Mouse (Mus musculus) lung, embryonic 15.5 days (tissue): ENCODE data around the gene Mrpl32. TPM values are rescaled to one million over a fixed set of nuclear protein-coding genes. Genes with fewer than 3 reads are reported as not detected.
A peak's percentile ranks its signal among the peaks of the same experiment; 100 is the strongest.

Experiments
- ATAC-seq: fragments of 200-750 bp; cut with Nextera tagmentation; 2 replicates; pipeline ENCODE4 v1.8.0; 2017; ENCODE audit warnings: moderate number of reproducible peaks, borderline replicate concordance; ENCODE audit not compliant: low FRiP score, low TSS enrichment; ENCODE audit errors: extremely low read depth
- H3K27ac ChIP-seq: fragments of 300-500 bp; sonication (generic); 2 replicates; pipeline ENCODE4 v1.5.1; 2015; ENCODE audit warnings: moderate library complexity, mild to moderate bottlenecking, inconsistent platforms
- H3K27me3 ChIP-seq: fragments of 300-500 bp; sonication (generic); 2 replicates; pipeline ENCODE4 v1.6.1; 2015; ENCODE audit warnings: inconsistent platforms
- H3K36me3 ChIP-seq: fragments of 300-500 bp; sonication (generic); 2 replicates; pipeline ENCODE4 v1.6.1; 2015; ENCODE audit warnings: inconsistent platforms
- H3K4me1 ChIP-seq: fragments of 300-500 bp; sonication (generic); 2 replicates; pipeline ENCODE4 v1.6.1; 2015; ENCODE audit warnings: inconsistent platforms
- H3K4me2 ChIP-seq: fragments of 300-500 bp; sonication (generic); 2 replicates; pipeline ENCODE4 v1.6.1; 2015; ENCODE audit warnings: inconsistent platforms, mild to moderate bottlenecking, moderate library complexity
- H3K4me3 ChIP-seq: fragments of 300-500 bp; sonication (generic); 2 replicates; pipeline ENCODE4 v1.5.1; 2015; ENCODE audit warnings: mild to moderate bottlenecking, inconsistent platforms
- H3K9ac ChIP-seq: fragments of 300-500 bp; sonication (generic); 2 replicates; pipeline ENCODE4 v1.6.1; 2015; ENCODE audit warnings: inconsistent platforms
- H3K9me3 ChIP-seq: fragments of 300-500 bp; sonication (generic); 2 replicates; pipeline ENCODE4 v1.6.1; 2016; ENCODE audit warnings: inconsistent platforms
- WGBS: fragments of 180-500 bp; shearing (Covaris S2); methylation state at CpG from one replicate; pipeline ENCODE4 v1.1.7; 2015; 5-methylcytosine and 5-hydroxymethylcytosine counted together
- polyA plus RNA-seq: library from polyadenylated mRNA; unstranded; fragments of >200 nt; fragmentation: Nextera tagmentation; extraction: Ambion mirVana; gene quantifications from 2 replicates; pipeline ENCODE4 v1.2.1, GENCODE M21; 2015

Mrpl32 gene
- 108 and 109 TPM in 2 replicates for polyA plus RNA-seq

DNA sequence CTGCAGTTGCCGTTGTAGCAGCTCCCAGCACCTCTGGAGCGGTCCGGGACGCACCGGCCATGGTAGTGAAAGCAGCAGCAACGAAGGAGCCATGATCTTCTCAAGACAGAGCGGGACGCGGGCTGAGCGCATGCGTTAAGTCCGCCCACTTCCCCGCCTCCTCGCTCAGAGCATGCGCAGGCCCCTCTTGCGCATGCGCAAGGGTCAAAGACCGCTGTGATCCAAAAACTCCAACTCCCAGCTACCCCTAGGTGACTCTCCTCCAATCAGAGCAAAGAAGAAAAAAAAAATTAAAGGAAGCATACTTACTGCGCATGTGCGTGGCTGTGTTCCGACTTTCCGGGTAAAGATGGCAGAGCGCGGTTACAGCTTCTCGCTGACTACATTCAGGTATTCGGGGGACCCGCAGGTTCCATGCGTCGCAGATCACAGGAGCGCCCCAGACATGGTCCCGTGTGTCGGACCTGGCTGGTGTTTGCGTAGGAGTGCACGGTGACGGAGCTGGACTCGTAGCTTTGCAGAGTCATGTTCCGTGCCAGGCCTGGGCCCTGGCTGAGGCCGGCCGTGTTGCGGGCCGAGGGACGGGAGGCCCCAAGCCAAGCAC is at the start of gene Mrpl32, which contains the start of gene Psma2:
Mrpl32 (minus strand) TSS at position 240 of the 604 bp plus-strand sequence.
Psma2 (plus strand) TSS at position 315 of the 604 bp plus-strand sequence.
- Histone ChIP-seq H3K4me1 (0 out of 2 replicates have a peak, but pooled peaks cover 5% of the 10 kb centered on the region), H3K9ac (peak within 1 kb of the TSS; percentile 88), H3K27me3 (no peaks in the 10 kb centered on the region), H3K27ac (peak within 1 kb of the TSS; percentile 58; the same call in 1 of the 2 replicates), H3K9me3 (no peaks in the 10 kb centered on the region), H3K4me3 (peak within 1 kb of the TSS; percentile 89), H3K36me3 (peaks cover 25% of the 10 kb centered on the region), H3K4me2 (peak within 1 kb of the TSS; percentile 56)
- under 1% methylated on average over 42 of the region's 42 CpGs for WGBS
- peak; percentile 99 for ATAC-seq

DNA sequence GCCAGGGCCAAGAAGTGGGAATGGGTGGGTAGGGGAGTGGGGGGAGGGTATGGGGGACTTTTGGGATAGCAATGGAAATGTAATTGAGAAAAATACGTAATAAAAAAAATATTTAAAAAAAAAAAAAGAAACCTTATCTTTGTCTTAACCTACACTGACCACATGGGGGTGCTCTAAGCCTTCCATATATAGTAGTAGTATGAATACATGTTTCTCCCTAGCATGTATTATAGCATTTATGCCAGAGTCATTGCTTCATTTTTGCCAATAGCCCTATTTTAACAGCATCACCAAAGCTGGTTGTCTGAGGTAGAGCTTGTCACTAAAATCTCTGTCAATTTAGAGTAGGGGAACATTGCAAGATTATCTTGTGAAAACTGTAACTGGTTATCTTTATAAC is 36.3 kb upstream of the Mrpl32 start:
- H3K4me3 ChIP-seq, result no peak overlapping the region
- H3K27me3 ChIP-seq, result no peaks in the 10 kb centered on the region
- WGBS, result 5% methylated on average over 1 of the region's 1 CpGs
- H3K9ac ChIP-seq, result no peak overlapping the region
- H3K4me2 ChIP-seq, result no peak overlapping the region
- no peak overlapping the region for H3K27ac ChIP-seq
- no peaks in the 10 kb centered on the region for H3K4me1 ChIP-seq
- no peaks in the 10 kb centered on the region for H3K9me3 ChIP-seq
- no peaks in the 10 kb centered on the region for H3K36me3 ChIP-seq
- no peak for ATAC-seq

DNA sequence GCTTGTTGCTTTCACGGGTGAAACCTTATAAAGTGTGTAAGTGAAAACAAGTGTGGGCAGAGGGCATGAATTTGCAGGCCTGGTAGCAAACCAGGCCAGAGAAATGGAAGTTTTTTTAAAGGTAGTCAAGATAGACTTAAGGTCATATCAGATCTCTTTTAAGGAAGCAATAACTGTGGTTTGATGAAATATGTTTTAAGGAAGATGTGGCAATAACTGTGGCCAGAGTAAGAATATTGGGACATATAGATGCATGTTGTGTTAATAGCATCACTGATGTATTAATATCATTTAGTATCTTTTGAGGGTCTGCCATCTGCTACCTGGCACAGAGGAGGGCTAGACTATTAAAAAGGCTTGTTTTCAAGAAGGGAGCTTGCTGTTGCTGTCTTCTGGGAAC is 27.0 kb upstream of the Mrpl32 start:
- Histone ChIP-seq H3K27ac (no peak overlapping the region), H3K36me3 (peaks cover 20% of the 10 kb centered on the region; the same call in 1 of the 2 replicates), H3K4me1 (no peaks in the 10 kb centered on the region), H3K9ac (no peak overlapping the region), H3K4me3 (no peak overlapping the region), H3K27me3 (no peaks in the 10 kb centered on the region), H3K4me2 (no peak overlapping the region), H3K9me3 (no peaks in the 10 kb centered on the region)
- ATAC-seq, result no peak
- 39% methylated on average over 1 of the region's 1 CpGs for WGBS

DNA sequence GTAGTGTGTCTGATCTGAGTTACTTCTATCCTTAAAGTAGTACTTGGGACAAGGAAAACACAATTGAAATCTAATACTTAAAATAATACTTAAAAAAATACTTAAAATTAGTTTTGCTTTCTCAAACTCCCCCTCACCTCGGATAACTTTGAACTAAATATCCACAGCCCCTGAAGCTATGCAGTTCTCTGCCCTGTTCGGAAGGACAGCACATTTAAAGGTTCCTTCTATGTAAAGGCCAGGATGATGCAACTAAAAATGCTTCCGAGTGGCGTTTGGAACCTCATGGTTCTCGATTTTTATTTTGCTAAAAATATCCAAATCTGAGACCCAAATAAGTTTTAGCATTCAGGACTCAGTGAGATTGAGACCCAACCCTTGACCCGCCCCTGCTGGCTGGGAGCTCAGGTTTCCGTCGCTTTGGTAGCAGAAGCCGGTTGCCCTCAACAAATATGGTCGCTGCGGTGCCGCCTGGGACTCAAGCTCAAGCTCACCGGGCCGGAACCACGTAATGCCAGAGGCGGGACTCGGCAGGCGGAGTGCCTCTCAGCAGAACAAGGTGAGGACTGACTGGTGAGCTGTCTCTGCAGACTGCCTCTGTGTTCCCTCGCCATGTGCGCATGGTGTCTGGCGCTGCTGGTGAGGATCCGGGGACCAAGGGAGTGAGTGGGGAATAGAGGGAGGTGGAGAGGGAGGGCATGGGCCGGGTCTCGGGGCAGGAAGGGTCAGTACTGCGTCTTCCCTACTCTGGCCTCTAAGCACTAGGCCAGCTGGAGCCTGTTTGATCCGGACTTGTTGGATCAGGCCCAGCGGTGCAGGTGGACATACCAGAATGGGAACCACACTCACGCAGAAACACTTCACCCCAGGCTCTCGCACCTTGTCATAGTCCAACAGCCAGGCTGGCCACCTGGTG is 17.0 kb upstream of the Mrpl32 start, which contains the start of gene AW209491:
AW209491 (plus strand) TSS at position 429 of the 916 bp plus-strand sequence.
- no peaks in the 10 kb centered on the region for H3K27me3 ChIP-seq
- peak within 1 kb of the TSS; percentile 61 for H3K9ac ChIP-seq
- peak within 1 kb of the TSS; percentile 60 for H3K4me3 ChIP-seq
- peak; percentile 95 for ATAC-seq
- peak within 1 kb of the TSS; percentile 65 for H3K4me2 ChIP-seq
- WGBS, result 1% methylated on average over 29 of the region's 29 CpGs
- H3K27ac ChIP-seq, result peak within 1 kb of the TSS; percentile 55
- H3K36me3 ChIP-seq, result peaks cover 20% of the 10 kb centered on the region
- no peaks in the 10 kb centered on the region for H3K9me3 ChIP-seq
- 0 out of 2 replicates have a peak, but pooled peaks cover 3% of the 10 kb centered on the region for H3K4me1 ChIP-seq

DNA sequence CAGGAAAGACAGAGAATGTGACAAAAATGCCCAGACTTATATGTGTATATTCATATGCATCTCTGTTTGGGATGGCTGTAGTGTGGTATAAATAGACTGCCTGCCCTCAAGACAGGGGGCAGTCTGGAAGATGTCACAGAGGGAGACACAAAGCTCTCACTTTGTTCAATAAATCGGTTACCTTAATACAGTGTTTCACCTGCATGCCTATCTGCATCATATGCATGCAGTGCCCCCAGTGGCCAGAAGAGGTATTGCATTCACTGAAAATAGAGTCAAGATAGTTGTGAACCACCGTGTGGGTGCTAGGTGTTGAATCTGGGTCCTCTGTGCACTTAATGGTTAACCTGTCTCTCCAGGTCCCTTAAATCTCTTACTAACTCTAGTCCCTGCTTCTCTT is 5.8 kb upstream of the Mrpl32 start:
- no peaks in the 10 kb centered on the region for H3K27me3 ChIP-seq
- H3K27ac ChIP-seq, result no peak overlapping the region
- H3K9me3 ChIP-seq, result no peaks in the 10 kb centered on the region
- H3K9ac ChIP-seq, result no peak overlapping the region
- 0 out of 2 replicates have a peak, but pooled peaks cover 5% of the 10 kb centered on the region for H3K4me1 ChIP-seq
- peaks cover 52% of the 10 kb centered on the region for H3K36me3 ChIP-seq
- WGBS, result 20% methylated on average over 2 of the region's 2 CpGs
- H3K4me2 ChIP-seq, result no peak overlapping the region
- H3K4me3 ChIP-seq, result no peak overlapping the region
- ATAC-seq, result no peak

DNA sequence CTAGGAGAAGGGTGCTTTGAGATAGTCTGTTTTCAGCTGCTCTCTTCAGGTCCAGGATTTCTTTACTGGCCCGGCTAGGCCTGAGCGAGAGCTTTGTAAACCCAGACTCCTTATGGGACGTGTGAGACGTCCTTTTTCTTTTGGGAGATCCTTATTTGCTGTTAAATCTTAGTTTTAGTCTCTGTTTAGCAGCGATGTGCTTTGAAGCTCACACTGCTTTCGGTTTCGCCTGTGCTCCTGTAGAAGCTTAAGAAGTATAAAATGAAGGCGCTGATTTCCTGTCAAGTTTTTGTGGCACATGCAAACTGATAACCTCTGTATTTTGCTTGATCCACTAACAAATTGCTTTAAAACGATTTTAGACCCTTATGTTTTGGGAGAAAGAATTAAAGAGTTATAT is 588 bp upstream of the Mrpl32 start:
- Histone ChIP-seq H3K4me1 (0 out of 2 replicates have a peak, but pooled peaks cover 5% of the 10 kb centered on the region), H3K4me3 (peak overlapping the region; percentile 89), H3K27ac (peak overlapping the region; percentile 42; the same call in 1 of the 2 replicates), H3K27me3 (no peaks in the 10 kb centered on the region), H3K9me3 (no peaks in the 10 kb centered on the region), H3K4me2 (peak overlapping the region; percentile 56), H3K36me3 (peaks cover 28% of the 10 kb centered on the region), H3K9ac (peak overlapping the region; percentile 88)
- under 1% methylated on average over 9 of the region's 9 CpGs for WGBS
- no peak for ATAC-seq

DNA sequence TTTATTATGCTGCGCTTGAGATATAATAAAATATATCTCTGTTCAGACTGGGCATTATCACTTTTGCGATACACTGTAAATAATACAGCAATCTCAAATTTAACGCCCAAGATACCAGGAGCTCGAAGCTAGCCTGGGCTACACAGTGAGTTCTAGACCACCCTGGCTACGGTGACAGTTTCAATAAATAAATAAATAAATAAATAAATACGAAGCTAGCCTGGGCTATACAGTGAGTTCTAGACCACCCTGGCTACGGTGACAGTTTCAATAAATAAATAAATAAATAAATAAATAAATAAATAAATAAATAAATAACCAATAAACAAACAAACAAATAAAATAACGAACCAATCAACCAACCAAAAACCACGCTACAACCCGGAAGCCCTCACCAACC is 502 bp downstream of the Mrpl32 start:
- H3K27me3 ChIP-seq, result no peaks in the 10 kb centered on the region
- peak; percentile 64 for ATAC-seq
- H3K9me3 ChIP-seq, result no peaks in the 10 kb centered on the region
- H3K4me2 ChIP-seq, result peak overlapping the region; percentile 54
- H3K27ac ChIP-seq, result peak overlapping the region; percentile 58; the same call in 1 of the 2 replicates
- H3K36me3 ChIP-seq, result peaks cover 20% of the 10 kb centered on the region
- 0 out of 2 replicates have a peak, but pooled peaks cover 5% of the 10 kb centered on the region for H3K4me1 ChIP-seq
- WGBS, result 7% methylated on average over 10 of the region's 10 CpGs
- peak overlapping the region; percentile 68 for H3K9ac ChIP-seq
- H3K4me3 ChIP-seq, result peak overlapping the region; percentile 89

DNA sequence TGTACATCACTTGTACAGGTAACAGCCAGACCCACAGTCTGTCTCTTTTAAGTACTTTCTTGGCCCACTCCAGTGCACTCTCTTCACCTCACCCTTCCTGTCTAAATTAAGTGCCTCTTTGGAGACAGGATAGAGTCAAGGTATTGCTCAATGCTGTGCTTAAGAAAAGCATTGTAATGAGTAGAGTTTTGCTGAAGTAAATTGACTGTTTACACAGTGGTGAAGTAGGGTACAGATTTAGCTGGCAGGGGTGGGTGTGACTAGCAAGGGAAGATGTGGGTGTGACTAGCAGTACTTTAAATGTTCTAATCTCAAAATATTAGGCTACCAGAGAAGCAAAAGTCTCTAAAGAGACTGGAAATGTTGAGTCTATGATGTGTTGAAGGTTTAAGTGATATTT is 5.3 kb downstream of the Mrpl32 start:
- Histone ChIP-seq H3K9ac (no peak overlapping the region), H3K9me3 (no peaks in the 10 kb centered on the region), H3K4me2 (no peak overlapping the region), H3K4me1 (no peaks in the 10 kb centered on the region), H3K27ac (no peak overlapping the region), H3K4me3 (no peak overlapping the region), H3K27me3 (no peaks in the 10 kb centered on the region), H3K36me3 (peaks cover 7% of the 10 kb centered on the region; the same call in 1 of the 2 replicates)
- ATAC-seq, result no peak

DNA sequence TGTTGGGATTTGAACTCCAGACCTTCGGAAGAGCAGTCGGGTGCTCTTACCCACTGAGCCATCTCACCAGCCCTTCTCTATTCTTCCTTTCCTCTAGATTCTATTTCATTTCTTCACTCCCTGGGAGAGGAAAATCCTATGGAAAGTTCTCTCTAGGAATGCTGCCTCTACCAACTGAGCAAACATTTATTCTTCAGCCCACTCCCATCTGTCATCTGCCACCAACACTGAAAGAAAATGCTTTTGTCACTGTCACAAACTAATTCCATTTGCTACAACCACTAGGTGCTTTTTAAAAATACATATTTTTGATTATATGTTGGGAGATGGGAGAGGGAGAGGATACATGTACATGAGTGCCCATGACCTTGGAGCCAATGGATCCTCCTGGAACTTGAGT is 10.2 kb downstream of the Mrpl32 start:
- no peak for ATAC-seq
- Histone ChIP-seq H3K9me3 (no peaks in the 10 kb centered on the region), H3K27ac (no peak overlapping the region), H3K4me1 (no peaks in the 10 kb centered on the region), H3K36me3 (no peaks in the 10 kb centered on the region), H3K27me3 (no peaks in the 10 kb centered on the region), H3K4me2 (no peak overlapping the region), H3K9ac (no peak overlapping the region), H3K4me3 (no peak overlapping the region)
- 97% methylated on average over 2 of the region's 2 CpGs for WGBS

DNA sequence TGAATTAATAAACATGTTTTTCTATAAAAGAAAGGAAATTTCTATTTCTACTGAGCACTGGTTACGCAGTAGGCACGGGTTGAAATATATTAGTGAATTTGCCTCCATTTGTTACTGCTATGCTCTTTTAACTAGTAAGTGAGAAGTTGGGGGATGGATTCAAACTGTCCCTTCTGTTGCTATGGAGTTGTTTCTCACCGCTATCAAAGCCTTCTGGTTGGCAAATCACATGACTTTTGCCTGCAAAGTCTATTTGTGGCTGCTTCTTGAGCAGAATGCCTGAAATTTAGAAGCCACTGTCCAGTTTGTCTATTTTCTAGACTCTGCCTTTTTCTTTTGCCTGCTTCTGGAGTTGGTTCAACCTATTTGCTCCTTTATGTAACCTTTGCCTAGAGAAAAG is 32.6 kb downstream of the Mrpl32 start:
- H3K4me2 ChIP-seq, result no peak overlapping the region
- H3K4me1 ChIP-seq, result no peaks in the 10 kb centered on the region
- H3K36me3 ChIP-seq, result no peaks in the 10 kb centered on the region
- H3K4me3 ChIP-seq, result no peak overlapping the region
- 66% methylated on average over 3 of the region's 3 CpGs for WGBS
- no peak overlapping the region for H3K9ac ChIP-seq
- H3K9me3 ChIP-seq, result no peaks in the 10 kb centered on the region
- H3K27me3 ChIP-seq, result no peaks in the 10 kb centered on the region
- ATAC-seq, result no peak
- no peak overlapping the region for H3K27ac ChIP-seq

DNA sequence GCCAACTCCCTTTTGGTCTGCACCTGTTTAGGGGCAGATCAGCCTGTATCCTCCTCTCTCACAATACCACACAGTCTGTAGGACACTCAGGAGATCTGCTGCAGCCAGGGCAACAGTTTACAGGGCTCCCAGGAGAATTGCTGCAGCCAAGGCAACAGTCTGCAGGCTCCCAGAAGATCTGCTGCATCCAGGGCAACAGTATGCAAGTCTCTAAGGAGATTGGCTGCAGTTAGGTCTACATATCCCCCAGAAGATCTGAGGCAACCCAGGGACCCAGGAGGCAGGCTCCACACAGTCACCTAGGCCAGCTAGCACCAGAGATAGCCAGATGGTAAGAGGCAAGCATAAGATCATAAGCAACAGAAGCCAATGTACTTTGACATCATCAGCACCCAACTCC is 38.8 kb downstream of the Mrpl32 start:
- no peak overlapping the region for H3K4me3 ChIP-seq
- H3K9ac ChIP-seq, result no peak overlapping the region
- no peaks in the 10 kb centered on the region for H3K9me3 ChIP-seq
- no peak for ATAC-seq
- no peaks in the 10 kb centered on the region for H3K36me3 ChIP-seq
- H3K27ac ChIP-seq, result no peak overlapping the region
- H3K4me1 ChIP-seq, result no peaks in the 10 kb centered on the region
- no peak overlapping the region for H3K4me2 ChIP-seq
- no peaks in the 10 kb centered on the region for H3K27me3 ChIP-seq

DNA sequence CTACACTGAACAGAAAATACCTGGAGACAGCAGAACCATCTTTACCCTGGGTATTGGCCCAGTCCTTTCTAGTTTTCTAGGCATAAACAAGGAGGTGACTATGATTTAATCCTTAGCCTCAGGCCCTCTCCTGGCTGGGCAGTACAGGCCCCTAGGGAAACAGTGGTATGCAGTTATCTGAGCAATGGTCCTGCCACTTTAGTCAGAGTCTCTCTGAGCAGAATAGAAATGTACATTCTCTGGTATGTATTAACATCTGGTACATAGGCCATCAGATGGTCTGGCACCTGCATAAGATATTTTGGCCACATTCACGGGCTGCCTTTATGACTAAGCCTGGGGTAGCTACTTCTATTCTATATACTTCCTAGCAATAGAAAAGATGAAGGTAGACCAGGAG is 51.6 kb downstream of the Mrpl32 start:
- no peaks in the 10 kb centered on the region for H3K36me3 ChIP-seq
- no peaks in the 10 kb centered on the region for H3K27me3 ChIP-seq
- H3K27ac ChIP-seq, result no peak overlapping the region
- no peaks in the 10 kb centered on the region for H3K9me3 ChIP-seq
- no peak overlapping the region for H3K4me2 ChIP-seq
- ATAC-seq, result no peak
- H3K4me1 ChIP-seq, result no peaks in the 10 kb centered on the region
- no peak overlapping the region for H3K9ac ChIP-seq
- 81% methylated on average over 1 of the region's 1 CpGs for WGBS
- H3K4me3 ChIP-seq, result no peak overlapping the region
